Mouse (Mus musculus): ENCODE data around the gene Nfkb2.

Gene Nfkb2

DNA sequence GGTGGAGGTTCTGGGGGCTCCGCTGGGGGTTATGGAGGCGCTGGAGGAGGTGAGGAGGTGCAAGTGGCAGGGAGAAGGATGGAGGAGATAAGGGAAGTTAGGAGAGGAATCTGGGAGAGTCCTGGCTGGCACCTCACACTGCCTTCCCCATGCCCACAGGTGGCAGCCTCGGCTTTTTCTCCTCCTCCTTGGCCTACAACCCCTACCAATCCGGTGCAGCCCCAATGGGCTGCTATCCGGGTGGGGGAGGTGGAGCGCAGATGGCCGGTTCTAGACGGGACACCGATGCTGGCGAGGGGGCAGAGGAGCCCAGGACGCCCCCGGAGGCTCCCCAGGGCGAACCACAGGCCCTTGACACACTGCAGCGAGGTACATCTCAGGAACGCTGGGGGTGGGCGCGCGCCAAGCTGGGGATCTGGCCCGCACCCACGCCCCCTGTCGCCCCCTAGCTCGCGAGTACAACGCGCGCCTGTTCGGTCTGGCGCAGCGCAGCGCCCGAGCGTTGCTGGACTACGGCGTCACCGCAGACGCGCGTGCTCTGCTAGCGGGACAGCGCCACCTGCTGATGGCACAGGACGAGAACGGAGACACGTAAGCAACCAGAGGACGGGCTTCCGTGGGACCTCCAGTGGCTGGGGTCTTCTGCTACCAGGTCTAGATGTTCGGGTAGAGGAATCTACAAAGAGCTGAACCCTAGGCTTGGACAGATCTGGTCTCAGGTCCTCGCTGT lies 4.8 kb downstream of the Nfkb2 start:
- DNase-seq (ENCODE audit: low spot score): peak; percentile 86

DNA sequence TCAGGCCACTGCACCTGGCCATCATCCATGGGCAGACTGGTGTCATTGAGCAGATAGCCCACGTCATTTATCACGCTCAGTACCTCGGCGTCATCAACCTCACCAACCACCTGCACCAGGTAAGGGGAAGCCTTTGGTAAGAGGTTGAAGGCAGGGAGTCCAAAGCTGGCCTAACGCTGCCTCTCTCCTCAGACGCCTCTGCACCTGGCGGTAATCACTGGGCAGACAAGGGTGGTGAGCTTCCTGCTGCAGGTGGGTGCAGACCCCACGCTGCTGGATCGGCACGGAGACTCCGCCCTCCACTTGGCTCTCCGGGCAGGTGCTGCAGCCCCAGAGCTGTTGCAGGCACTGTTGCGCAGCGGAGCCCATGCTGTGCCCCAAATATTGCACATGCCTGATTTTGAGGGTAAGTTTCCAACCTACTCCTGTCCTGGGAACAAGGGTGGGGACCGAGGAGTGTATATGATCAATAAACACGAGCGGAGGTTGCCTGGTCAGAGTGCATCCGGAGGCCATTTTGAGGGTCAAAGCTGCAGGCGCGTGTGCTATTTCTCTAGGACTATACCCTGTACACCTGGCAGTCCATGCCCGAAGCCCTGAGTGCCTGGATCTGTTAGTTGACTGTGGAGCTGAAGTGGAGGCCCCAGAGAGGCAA lies 5.7 kb downstream of the Nfkb2 start:
- peak; percentile 10 for DNase-seq (ENCODE audit: low spot score)

DNA sequence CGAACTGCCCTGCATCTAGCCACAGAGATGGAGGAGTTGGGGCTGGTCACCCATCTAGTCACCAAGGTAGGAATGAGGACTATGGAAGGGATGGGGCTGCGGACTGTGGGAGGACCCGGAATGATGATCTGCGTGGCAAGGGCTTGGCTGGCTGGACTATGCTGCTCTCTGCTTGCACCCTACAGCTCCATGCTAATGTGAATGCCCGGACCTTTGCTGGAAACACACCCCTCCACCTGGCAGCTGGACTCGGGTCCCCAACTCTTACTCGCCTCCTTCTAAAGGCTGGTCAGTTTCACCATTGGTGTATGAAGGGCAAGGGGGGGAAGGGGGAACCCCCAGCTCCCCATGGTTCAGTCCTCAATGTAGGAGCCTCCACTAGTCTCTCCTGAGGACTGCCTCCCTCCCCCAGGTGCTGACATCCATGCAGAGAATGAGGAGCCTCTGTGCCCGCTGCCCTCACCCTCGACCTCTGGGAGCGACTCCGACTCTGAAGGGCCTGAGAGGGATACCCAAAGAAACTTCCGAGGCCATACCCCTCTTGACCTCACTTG lies 6.3 kb downstream of the Nfkb2 start:
- DNase-seq (ENCODE audit: low spot score): peak; percentile 7

DNA sequence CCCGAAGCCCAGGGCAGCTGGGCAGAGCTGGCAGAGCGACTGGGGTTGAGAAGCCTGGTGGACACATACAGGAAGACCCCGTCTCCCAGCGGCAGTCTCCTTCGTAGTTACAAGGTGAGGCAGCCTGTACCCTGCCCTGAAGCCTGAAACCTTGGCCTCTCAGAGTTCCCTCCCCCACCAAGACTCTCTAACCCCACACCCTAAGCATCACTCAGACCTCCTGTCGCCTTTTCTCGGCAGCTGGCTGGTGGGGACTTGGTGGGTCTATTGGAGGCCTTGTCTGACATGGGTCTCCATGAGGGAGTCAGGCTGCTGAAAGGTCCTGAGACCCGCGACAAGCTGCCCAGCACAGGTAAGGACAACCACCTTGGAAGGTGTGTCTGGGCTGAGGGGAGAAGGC lies 7.2 kb downstream of the Nfkb2 start:
- DNase-seq (ENCODE audit: low spot score): peak; percentile 7

DNA sequence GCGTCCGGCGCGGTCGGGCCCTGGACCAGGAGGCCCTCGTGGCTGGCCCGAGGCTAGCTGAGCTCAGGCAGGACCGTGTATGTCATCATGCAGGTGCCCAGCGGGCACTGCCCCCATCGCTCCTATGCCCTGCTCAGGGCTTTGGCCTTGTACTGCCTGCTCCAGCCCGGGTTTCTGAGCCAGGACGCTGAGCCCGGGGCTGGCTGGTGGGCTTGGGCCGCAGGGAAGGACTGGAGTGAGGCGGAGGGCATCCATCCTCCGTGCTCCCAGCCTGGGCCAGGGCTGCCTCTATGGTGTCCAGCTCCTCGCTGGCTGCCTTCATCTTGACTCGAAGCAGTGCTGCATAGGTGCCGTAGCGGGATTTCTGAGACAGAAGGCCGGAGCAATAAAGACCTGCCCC lies 8.4 kb downstream of the Nfkb2 start:
- peak; percentile 4 for DNase-seq (ENCODE audit: low spot score)

DNA sequence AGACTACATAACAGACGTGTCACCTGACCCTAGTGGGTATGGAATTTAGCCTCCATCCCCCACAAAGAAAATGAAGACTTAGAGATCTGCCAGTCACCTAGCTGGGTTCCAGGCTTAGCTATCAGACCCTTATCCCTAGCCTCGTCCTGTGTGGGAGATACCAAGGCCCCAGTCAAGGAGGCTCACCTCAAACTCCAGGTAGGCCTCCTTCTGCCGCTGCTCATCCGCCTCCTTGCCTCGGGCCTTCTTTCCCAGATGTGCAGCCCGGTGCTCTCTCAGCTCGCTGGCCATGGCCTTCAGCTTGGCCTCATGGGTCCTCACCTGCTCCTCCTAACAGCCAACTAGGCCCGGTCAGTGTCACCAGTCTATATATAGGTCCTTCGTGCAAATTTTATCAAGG lies 9.0 kb downstream of the Nfkb2 start:
- DNase-seq (ENCODE audit: low spot score): peak; percentile 5

DNA sequence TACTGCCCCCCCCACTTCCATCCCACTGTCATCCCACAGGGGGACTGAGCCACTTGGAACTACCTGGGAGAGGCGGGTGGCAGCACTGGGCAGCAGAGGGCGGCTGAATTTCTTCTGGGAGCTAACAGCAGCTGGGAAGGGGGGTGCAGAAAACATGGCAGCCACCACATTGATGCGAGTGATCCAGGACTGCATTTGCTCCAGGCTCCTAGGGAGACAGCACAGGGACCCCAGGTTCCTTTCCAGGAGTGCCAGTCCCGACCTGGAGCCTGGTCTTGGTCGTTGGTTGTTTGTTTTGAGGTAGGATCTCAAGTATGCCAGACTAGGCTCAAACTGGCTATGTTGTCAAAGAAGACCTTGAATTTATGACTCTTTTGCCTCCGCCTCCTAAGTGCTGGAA lies 9.5 kb downstream of the Nfkb2 start:
- no peak for DNase-seq (ENCODE audit: low spot score)

DNA sequence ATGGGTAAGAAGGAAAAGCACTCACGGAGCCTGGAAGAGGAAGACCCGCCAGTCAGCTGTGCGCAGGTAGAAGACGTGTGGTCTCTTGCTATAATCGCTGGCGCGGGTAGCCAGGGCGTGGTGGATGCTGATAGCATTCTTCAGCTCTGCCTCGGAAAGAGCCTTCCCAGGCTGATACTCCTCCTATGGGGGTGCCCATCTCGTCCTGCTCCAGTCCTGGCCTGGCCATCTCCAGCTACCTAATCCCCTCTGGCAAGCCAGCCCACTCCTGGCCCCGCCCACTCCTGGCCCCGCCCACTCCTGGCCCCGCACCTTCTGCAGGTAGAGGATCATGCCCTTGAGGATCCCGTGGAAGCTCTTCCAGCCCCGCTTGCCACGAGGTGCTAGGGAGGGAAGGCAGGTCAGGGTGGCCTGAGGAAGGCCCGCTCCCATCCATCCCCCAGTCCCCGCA lies 10.1 kb downstream of the Nfkb2 start:
- peak; percentile 10 for DNase-seq (ENCODE audit: low spot score)

DNA sequence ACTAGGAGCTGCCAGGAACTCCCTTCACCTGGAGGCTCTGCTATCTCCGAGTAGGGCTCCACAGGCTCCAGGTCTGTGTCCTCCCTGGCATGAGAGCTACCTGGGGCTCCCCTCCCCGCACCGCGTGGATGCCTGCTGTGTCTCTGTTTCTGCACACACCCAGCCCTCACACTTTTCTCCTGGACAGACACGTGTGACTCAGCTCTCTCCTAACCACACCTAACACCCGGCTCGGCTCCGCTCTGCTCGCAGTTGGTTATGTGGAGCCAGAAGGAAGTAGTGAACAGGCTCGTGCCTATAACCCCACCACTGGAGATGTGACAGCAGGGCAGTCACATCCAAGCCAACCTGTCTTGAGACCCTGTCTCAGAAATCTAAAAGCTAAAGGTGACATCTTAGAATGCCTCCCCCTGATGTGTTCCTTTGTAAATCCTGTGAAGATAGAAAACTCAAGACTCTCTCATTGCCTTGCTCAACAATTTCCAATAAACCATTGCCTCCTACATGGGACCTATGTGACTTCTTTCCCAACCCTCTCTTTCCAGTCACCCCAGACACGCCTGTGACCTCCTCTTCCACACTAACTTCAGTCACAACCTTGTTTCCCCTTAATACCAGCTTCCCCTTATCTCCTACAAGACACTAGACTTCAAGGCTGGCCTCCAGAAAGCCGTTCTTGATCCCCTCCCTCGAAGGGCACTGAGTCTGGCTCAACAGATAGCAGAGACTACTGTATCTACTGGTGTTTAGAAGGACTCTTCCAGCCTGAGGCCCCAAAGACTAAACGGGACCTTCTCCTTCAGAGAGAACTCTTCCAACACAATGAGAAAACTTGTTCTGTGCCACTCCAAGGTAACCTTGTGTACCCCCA lies 11.0 kb downstream of the Nfkb2 start:
- peak; percentile 15 for DNase-seq (ENCODE audit: low spot score)

DNA sequence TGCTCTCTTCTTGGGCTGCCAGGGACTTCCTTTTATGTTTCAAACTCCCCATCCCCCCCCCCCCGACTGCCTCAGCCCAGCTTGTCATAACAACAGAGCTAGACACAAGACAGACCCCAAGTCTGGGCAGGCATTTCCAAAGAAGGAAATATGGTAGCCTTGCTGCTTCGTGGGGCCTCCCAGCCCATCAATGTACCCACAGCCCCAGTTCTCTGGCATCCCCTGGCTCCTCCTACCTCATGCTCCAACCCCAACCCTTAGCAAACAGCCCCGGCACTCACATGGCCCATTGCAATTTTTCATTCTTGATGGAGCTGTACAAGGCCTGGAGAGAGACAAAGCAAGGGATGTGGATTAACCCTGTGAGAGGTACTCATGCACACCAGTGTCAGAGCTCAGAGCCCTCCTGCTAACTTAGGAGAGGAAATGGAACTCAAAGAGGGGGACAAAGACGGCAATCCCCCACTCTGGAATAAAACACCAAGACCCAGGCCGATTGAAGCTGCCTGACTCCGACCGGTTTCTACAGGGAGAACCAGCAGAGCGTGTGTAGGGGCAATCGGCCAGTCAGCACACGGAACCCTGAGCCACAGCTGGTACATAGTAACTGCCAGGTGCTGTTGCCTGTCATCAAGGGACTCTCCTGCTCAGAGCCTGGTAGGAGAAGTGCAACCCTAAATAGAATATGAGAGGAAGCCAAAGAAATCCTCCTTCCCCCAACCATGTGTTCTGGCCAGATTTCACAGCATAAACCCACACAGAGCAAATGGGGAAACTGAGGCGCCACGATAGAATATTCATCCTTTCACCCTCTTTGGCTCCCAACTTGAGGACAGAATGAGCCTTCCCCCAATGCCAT lies 11.9 kb downstream of the Nfkb2 start:
- DNase-seq (ENCODE audit: low spot score): peak; percentile 25

DNA sequence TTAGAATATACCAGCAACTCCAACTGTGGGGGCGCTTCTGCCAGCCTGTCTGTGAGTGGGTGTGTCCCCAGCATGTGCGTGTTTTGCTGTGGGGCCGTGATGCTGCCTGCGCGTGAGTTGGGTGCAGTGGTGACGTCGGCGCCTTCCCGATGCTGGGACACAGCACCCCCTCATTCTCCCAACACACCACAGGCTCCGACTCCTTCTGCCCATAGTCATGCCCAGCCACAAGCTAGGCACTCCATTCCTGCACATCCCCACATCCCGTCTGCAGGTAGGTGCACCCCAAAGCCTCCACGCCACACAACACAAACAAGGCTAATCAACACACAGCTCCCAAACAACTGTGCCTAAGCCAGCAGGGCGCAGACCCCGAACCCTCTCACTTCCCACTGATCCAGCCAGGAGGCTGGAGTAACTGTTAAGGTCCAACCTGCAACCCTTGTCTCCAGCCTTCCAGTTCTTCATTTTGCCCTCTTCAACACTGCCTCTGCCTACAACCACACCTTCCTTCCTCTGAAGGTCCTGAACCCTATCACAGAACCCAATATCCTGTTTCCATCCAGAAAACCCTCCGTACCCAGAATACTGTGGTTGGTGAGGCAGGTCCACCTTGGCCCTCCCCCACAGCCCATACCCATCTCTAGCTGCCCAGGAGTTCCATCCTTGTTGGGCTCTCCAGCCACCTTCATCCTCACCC lies 12.9 kb downstream of the Nfkb2 start:
- DNase-seq (ENCODE audit: low spot score): peak; percentile 81

DNA sequence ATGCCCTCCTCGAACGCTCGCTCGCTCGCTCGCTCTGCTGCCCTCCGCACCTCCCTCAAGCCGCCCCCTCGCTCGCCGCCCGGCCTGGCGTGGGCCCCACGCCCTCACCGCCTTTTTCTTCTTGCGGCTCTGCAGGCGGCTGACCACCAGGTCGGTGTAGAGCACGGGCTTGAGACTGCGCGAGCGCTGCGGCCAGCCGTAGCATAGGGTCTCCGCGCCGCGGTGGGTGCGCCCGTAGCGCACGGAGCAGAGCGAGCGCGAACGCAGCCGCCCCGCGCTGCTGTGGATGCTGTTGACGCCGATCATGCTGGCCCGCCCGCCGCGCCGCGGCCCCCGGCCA lies 13.4 kb downstream of the Nfkb2 start:
- peak; percentile 15 for DNase-seq (ENCODE audit: low spot score)

DNA sequence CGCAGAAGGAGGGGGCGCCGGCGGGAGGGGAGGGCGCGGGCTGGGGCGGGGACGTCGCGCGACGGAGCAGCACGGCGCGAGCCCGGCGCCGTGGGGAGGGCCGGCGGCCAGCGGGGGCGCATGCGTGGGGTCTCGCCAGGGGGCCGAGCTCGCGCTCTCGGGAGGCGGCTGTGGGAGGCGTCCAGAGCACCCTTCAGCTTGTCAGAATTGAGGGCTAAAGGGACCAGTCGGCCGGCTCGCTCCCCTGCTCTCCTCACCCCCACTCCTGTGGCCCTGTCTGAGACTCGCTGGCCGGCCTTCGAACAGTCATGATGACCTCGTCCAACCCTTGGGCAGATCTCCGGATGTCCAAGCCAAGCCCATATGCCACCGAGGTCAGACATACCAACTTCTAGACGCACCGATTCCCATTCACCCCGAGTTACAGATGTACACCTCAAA lies 13.9 kb downstream of the Nfkb2 start:
- peak; percentile 52 for DNase-seq (ENCODE audit: low spot score)

DNA sequence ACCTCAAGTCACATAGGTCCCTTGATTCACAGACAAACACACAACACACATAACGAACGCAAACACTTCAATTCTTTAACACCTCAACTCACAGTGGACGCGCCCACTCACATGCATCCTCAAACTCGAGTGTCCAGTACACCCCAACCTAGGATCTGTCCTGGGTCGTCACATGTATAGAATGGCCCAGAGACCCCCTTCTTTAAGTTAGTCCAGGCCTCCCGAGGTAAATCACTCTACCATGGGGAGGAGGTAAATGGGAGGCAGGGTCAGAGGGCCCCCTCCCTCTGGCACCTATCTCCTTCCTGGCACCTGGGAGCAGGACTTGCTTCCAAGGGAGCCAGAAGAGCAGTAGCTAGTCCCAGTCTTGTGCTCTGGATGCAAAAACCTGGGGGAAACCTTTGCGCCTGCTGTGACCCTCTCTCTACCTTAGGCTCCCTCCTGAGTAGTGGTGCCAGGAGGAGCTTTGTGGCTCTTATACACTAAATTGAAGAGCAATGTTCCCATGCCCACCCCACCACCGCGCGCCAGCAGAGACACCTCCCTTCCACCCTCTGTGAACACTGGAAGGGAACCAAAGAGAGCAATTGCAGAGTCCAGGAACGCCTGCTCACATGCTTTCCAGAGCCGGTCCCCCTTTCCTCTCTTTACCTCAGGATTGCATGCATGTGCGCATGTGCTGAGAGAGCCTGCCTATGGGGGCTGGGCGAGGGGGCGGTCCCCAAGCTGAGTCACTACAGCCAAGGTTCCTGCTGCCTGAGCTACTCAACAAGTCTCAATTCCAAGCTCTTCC lies 14.7 kb downstream of the Nfkb2 start:
- peak; percentile 90 for DNase-seq (ENCODE audit: low spot score)

DNA sequence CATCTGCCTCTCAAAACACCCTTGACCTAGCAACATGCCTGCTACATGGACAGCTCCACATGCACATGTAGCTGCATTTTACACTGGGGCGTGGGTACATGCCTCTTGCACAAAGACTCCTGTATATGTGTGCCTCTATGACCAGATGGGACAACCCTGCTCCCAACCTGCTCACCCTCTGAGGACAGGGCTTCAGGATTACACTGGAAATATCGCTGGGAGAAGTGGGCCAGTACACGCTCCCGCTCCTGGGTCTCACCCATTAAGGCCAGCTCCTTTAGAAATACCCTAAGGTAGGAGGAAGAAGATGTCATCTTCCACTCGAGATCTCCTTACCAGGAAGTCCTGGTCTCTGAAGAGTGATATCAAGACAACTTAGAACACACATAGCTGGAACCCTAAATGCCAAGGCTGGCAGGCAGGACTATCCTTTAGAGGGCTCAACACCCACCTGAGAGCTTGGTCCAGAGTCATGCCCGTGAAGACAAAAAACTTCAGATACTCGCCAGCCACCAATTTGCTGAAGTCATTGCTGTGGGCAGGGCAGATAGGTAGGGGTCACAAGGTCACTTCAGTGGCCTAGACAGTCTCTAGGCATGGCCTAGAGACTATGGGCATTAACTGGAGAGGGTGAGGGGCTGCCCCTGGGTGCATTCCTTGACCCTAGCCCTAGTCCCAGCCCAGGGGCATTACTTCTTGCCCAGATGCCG lies 16.1 kb downstream of the Nfkb2 start:
- no peak for DNase-seq (ENCODE audit: low spot score)

DNA sequence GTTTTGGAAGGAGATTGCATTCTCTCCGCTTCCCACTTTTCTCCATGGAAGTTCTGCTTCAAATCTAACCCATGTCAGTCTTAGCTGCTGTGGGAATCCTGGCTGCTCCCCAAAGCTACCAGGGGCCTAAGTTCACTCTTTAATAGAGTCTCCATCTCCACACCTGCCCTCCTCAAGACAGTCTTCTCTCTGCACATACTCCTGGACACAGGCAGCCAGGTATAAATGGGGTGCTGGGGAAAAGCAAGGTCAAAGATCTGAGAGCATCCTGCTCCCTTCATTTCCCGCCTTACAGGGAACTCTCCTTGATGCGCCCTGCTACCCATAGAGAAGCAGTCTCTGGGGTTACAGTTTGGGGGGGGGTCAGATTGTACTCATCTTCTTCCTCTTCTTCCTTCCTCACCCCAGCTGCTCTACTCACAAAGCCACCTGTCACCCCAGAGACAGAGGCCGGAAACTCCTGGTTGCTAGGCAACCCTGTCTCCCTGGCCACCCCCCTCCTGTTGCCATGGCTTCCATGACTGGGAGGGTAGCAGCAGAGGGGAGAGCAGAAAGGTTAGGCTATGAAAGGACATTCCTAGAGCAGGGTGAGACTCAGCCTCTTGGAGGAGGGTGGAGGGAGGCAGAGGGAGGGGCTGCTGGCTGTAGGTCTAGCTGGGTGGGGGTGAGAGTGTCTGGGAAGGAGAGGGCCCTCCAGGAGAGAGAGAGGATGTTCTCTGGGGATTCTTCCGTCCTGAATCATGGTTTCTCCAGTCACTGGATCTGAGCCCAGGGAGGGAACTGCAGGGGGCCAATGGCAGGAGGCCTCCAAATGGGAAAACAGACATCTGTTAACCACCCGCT lies 17.2 kb downstream of the Nfkb2 start:
- DNase-seq (ENCODE audit: low spot score): no peak

DNA sequence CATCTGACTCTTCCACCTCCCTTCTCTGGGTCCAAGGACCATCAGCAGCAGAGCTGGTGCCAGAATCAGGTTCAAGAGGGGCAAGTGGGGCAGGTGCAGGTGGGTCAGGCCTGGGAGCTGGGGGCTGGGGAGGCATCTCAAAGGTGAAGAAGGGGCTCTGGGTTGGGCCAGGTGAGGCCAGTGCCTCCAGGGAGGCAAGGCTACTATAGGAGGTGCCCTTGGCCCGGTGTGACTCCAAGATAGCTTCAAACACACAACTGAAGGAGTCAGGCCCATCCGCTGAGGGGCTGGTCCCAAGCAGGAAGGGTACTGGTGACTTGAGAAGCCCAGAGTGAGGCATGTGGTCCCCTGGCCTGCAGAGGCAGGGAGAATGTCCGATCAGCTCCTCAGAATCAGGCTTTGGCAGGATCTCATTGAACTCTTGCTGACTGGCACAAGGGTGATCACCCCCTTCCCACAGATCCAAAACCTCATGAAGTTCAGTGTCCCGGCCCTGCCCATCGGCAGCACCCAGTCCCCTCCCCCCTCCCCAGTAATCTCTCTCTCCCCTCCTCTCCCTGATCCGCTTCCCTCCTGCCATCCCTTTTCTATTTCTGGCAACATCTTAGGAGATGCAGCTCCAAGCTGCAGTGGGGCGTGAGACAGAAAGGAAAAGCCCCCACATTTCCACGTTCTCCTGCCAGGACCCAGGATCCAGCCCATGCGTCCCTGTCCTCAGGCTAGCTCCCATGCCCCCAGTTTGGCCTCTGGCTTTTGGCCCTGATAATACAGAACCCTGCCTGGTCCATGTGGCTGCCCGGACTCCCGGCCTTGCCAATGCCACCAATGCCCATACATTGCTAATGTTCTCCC lies 18.2 kb downstream of the Nfkb2 start:
- no peak for DNase-seq (ENCODE audit: low spot score)
